Mouse (Mus musculus): ENCODE measurements around the gene Adamtsl3.
A peak's percentile ranks its signal among the peaks of the same experiment; 100 is the strongest.

The Adamtsl3 gene

DNA sequence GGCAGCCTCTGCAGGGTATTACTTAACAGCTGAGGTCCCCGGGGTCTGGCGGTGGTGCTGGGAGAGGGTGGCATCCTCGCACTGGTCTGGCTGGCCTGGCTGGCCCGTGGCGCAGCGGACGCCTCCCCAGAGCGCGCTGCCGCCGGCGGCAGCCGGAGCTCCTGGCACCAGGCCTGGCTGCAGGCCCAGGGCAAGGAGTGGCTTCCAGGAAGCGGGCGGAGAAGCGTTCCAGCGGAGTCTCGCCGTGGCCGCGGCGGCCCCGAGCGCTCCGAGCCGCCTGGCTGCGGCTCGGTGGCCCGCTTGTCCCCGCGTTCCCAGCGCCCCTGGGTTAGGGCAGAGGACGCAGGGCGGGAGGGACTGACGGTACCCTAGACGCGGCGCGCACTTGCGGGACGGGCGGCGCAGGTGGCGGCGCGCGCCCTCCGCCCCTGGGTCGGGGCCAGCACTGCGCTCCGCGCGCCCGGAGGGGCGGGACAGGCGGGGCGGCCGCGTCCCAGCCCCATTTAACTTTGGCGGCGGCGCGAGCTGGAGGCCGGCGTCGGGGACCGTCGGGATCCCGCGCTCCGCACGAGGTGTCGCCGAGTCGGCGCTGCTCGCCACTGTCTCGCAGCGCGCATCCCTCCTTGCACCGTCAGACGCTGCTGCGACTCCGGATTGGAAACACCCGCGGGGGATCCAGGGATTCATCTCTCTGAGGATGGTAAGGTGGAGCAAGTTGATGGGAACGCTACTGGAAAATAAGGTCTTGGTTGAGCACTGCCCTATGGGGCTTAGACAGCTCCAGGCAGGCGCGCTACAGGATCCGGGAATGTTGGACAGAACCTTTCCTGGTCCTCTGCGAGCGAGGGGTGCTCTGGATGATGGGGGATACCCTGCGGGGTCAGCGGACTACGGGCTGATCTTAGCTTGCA, at the start of gene Adamtsl3:
TSS of gene Adamtsl3 (plus strand) at position 484 of the 911 bp plus-strand sequence.
- no peak for DNase-seq (ENCODE audit: low read depth, low spot score)

DNA sequence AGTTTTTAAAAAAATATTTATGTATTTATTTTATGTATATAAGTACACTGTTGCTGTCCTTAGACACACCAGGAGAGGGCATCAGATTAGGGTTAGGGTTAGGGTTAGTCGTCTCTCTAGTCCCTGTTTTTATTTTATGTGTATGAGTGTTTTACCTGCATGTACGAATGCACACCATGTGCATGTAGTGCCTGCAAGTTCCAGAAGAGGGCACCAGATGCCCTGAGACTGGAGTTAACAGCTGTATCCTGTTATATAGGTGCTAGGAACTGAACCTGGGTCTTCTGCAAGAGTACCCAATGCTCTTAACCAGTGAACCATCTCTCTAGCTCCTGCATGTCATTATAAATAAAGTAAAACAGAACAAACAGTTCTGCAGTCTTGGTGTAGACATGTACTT, 48.3 kb upstream of the Adamtsl3 start:
- no peak for DNase-seq (ENCODE audit: low read depth, low spot score)

DNA sequence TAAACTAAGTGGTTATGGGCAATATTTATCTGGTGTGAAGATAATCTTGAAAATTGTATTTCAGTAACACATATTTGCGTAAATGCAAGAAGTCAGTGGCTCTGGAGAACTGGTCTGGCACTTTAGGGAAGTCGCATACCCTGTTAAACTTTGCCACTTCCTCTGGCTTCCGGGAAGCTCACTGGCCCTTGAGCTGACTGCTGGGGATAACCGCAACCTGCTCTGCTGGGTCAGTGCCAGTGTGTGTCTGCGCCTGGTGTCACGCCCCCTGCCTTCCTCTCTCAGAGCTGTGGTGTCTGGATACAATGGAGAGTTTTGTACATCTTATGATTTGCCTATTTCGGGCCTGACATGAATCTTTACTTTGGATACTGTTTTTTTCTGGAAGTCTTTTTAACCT, 42.1 kb upstream of the Adamtsl3 start:
- no peak for DNase-seq (ENCODE audit: low read depth, low spot score)

DNA sequence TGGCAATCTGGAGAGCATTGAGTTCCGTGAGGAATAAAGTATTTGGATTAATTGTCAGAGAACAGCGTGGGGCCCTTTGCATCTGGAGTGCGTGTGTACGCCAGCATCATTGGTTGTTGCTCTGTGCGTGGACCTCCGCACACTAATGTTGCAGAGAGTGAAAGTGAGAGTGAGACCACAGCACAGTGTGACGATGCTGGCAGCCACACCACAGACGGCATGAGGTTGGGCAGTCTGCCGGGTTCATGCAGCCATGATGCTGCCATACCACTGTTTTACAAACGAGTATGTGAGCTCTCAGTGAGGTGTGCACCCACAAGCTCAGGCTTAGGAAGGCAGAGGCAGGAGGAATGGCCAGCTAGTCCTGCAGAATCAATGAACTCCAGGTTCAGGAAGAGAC, 41.4 kb upstream of the Adamtsl3 start:
- DNase-seq (ENCODE audit: low read depth, low spot score) = no peak

DNA sequence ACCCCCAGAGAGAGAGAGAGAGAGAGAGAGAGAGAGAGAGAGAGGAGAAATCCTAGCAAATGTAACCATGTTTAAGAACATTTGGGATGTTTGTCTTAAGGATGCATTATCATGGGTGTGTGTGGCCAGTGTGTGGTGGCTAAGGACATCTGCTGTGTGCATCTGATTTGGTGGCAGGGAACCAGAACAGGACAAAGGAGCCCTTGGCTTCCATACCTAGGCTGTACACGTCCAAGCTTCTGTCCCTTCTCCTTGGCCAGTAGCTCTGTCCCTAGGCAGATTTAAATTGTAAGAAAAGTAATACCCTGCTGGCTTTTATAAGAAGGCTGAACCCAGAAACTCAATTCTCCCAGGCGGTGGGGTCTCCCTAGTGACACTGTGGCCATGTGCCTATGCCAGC, 40.9 kb upstream of the Adamtsl3 start:
- no peak for DNase-seq (ENCODE audit: low read depth, low spot score)

DNA sequence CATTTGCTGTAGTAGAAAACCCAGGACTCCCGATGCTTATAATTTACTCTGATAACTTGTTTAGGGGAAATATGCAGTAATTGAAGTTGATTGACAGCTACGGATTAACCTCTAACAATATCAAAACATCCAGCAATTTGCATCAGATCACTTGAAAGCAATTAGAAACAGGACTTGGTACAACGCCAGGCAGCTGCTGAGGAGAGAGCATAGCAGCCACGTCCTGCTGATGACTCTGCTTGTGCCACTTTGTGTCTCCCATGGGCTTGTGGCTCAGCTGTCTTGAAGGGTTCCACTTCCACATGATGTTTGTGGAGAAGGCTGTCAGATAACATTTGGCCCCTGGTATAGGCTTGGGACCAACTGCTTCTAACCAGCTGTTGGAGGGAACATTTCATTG, 27.1 kb upstream of the Adamtsl3 start:
- no peak for DNase-seq (ENCODE audit: low read depth, low spot score)

DNA sequence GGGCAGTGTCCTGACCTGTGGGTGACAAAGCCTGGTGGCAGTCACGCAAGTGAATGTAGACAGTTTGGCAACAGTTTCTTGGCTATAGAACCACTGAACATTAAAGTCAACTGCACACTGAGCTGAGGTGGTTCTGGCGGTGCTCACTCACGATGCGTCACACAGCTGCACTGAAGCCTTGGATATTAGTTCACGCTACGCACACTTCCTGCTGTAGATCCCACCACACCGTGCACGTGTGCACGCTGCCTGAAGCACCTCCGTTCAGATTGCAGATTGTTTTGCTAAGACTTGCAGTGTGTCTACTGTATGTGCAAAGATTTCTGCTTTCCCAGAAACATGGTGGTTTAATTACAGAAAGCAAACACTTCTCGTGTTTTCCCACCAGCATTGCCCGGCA, 17.0 kb upstream of the Adamtsl3 start:
- no peak for DNase-seq (ENCODE audit: low read depth, low spot score)

DNA sequence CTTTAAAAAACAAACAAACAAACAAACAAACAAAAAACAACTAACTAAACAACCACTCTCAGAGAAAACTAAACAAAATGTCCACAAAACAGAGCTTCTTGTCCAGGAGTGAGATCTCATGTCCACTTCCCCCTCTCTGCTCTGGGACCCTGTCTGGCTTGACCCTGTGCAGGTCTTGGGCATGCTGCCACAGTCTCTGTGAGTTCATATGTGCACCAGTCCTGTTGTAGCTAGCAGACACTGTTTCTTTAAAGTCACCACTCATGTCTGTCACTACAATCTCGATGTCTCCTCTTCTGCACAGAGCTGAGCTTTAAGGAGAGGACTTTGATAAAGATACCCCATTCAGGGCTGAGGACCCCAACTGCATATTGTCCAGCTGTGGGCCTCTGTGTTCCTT, 8.9 kb upstream of the Adamtsl3 start:
- DNase-seq (ENCODE audit: low read depth, low spot score) = no peak

GRCm38 (mm10) chr7:82327201-82327600, 8.3 kb upstream of the Adamtsl3 start:
- DNase-seq (ENCODE audit: low read depth, low spot score) = no peak

GRCm38 (mm10) chr7:82327881-82328280, 7.6 kb upstream of the Adamtsl3 start:
- DNase-seq (ENCODE audit: low read depth, low spot score) = no peak

DNA sequence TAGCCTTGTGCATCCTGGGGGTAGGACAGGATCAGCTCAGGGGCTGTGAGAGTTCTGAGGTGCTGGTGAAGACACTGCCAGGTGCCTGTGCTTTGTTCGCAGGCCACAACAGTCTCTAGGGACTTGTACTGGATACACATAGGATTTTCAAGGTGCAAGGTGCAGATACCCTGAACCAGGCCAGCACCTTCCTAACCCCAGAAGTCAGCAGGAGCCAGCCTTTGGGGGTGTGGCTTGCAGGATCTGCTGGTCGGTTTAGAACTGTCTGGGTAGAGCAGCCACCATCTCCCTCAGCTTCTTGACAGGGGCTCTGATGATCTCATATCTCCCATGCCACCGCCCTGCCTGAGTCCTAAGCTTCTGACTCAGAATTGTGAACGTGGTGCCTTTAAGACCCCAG, 5.7 kb upstream of the Adamtsl3 start:
- DNase-seq (ENCODE audit: low read depth, low spot score) = no peak

DNA sequence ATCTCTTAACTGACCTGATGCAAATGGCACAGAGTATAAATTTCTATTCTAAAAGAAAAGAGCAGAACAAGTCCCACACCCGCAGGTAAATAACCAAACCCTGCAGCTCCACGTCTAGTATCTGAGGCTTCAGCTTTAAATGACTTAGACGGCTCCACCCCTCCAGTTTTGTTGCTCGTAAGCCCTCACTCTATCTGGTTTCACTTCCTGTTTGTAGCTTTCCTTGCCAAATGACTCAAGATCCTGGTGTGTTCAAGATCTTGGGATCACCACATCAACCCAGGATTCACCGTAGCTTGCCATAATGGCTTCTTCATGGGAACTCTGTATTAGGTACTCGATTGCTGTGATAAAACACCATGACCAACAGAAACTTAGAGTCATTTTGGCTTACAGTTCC, 4.6 kb upstream of the Adamtsl3 start:
- DNase-seq (ENCODE audit: low read depth, low spot score) = no peak

DNA sequence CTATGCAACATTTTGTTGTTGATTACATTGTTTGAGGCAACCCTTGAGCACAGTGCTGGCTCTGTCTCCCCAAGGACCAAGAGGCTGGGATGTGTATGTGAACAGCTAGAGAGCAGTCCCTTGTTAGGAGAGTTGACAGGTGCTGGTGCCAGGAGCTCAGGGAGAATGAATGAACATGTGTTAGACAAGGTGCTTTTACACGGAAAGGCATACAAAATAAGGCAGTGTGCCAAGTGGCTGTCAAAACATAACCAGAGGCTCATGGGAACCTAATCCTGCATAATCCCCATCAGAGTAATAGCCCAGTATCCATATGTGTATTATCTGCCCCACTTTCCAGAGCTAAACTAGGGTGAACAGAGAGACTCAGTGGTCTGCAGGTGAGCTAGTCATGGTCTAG, 1.5 kb upstream of the Adamtsl3 start:
- DNase-seq (ENCODE audit: low read depth, low spot score) = no peak

- DNase-seq (ENCODE audit: low read depth, low spot score) = no peak
Measured at GRCm38 (mm10) chr7:82336132-82336531, 638 bp downstream of the Adamtsl3 start.

- no peak for DNase-seq (ENCODE audit: low read depth, low spot score)
Measured at GRCm38 (mm10) chr7:82338121-82338520, 2.6 kb downstream of the Adamtsl3 start.

GRCm38 (mm10) chr7:82338532-82338931, 3.0 kb downstream of the Adamtsl3 start:
- no peak for DNase-seq (ENCODE audit: low read depth, low spot score)

DNA sequence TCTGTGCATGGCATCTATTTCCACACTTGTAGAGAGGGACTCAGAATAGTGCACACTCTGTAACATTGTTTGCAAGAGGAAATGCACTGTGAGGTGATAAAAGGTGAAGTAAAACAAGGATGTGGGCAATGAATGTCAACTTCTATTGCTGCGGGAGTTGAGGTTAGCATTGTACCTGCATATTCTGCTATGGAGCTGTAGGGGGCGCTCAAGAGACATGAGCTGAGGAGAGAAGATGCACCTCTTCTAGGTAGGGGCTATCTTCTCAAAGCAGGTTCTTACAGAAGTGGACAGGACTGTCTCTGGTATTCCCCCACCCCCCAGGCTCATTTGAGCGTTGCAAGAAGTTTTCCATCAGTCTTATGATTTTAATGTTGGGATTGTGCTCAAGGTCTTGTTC, 3.7 kb downstream of the Adamtsl3 start:
- DNase-seq (ENCODE audit: low read depth, low spot score) = peak; percentile 15

- no peak for DNase-seq (ENCODE audit: low read depth, low spot score)
Measured at GRCm38 (mm10) chr7:82341476-82341875, 6.0 kb downstream of the Adamtsl3 start.

DNA sequence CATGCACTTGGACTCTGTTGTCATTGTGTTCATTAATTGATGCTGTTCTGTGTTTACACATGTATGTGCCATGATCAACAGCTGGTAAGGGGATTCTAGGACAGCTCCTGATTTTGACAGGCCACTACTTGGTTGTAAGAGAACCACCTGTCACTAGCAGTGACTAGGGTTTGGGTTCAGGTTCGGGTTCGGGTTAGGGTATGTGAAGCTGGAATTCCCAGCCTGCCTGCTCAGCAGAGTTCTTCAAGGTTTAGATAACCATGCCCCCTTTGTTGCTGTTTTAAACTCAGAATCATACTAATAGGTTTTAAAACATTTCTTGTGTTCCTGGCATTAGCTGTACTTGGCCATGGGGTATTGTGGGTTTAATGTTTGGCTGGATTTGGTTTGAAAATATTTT, 11.2 kb downstream of the Adamtsl3 start:
- DNase-seq (ENCODE audit: low read depth, low spot score) = no peak

DNA sequence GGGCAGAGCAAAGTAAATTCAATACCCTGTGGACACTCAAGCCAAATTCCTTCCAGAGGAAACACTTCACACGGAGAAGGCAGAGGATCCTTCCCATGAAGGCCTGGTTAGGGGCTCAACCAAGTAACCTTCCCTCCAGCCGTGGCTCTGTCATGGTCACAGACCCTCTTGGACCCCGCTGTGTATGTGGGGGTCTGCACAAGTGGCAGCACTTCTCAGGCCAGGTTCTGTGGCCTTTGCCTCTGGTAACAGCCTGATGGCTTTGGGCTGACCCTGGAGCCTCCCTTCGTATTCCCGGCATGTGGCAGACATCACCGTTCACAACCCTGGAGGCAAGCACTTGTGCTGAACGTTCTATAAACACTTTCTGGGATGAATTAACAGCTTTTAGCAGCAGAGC, 14.3 kb downstream of the Adamtsl3 start:
- DNase-seq (ENCODE audit: low read depth, low spot score) = no peak

- DNase-seq (ENCODE audit: low read depth, low spot score) = no peak
Measured at GRCm38 (mm10) chr7:82350421-82350820, 14.9 kb downstream of the Adamtsl3 start.

DNA sequence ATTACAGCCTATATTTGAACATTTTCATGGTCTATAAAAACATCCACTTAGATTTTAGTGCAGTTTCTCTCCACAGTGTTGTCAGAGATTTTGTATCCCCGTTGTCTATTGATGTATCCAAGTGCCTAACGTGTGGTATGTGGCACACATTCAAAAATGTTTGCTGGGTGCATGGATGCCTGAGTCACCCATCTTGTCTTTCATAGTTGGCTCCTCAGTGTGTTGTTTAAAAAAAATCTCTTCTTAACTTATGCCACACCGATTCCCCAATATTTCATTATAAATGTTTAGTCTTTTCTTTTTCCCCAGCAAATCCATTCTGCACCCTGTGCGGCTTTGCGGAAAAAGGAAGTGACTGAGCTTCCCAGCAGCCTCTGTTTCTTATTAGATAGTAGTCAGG, 23.7 kb downstream of the Adamtsl3 start:
- DNase-seq (ENCODE audit: low read depth, low spot score) = no peak

DNA sequence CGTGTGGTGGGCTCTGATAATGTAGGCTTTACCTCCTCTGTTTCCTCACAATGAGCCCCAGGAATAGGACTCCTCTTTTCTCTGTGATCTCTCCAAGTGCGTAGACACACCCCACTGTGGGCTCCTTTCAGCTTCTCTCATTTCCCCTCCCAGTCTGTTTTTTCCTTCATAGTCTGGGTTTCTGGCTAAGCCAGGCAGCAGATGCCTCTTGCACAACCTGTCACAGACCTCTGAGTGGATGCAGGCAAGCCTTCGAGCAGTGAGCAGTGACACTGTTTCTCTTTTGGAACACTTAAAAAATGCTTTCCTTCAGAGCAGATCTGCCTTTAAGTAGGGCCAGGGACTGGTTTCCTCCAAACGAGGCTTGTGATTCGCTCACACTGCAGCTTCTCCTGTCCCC, 24.2 kb downstream of the Adamtsl3 start:
- no peak for DNase-seq (ENCODE audit: low read depth, low spot score)

GRCm38 (mm10) chr7:82360186-82360585, 24.7 kb downstream of the Adamtsl3 start:
- DNase-seq (ENCODE audit: low read depth, low spot score) = peak; percentile 16
